Mouse (Mus musculus) neural tube, embryonic 10.5 days (tissue): ENCODE results near the gene Tmprss5.
A peak's percentile ranks its signal among the peaks of the same experiment; 100 is the strongest.

Experiments
- DNase-seq: peaks from one replicate; pipeline ENCODE4 v3.0.0-alpha.2; 2017; ENCODE audit warnings: low spot score; ENCODE audit errors: extremely low spot score

Tmprss5 gene

GRCm38 (mm10) chr9:49081107-49081506, at the start of gene Tmprss5:
Tmprss5 (plus strand) TSS chr9:49081260.
- no peak for DNase-seq

- DNase-seq = no peak
These were observed 46.3 kb upstream of the Tmprss5 start for GRCm38 (mm10) chr9:49034764-49035163.

GRCm38 (mm10) chr9:49050901-49051300, 30.2 kb upstream of the Tmprss5 start:
- no peak for DNase-seq

GRCm38 (mm10) chr9:49051349-49051748, 29.7 kb upstream of the Tmprss5 start:
- DNase-seq = peak; percentile 28

DNA sequence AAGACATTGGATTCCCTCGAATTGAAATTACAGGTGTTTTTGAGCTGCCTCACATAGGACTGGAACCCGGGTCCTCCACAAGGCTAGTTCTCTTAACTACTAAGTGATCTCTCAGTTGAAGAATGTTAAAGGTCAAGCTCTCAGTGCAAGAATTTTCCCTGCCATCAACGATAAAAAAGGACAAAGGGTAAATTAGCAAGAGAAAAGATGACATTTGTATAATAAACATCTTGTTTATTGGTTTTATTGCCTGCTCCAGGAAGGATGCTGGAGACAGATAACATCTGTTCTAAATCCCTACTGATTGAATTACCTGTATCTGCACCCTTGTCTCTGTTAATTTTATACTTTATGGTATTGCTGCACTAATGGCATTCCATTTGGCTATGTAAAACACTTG, 27.0 kb upstream of the Tmprss5 start:
- no peak for DNase-seq

- DNase-seq = peak; percentile 93
These were observed 25.5 kb upstream of the Tmprss5 start, which contains the start of gene Zw10 for GRCm38 (mm10) chr9:49055333-49056205. Zw10 (plus strand) TSS chr9:49055613.

DNA sequence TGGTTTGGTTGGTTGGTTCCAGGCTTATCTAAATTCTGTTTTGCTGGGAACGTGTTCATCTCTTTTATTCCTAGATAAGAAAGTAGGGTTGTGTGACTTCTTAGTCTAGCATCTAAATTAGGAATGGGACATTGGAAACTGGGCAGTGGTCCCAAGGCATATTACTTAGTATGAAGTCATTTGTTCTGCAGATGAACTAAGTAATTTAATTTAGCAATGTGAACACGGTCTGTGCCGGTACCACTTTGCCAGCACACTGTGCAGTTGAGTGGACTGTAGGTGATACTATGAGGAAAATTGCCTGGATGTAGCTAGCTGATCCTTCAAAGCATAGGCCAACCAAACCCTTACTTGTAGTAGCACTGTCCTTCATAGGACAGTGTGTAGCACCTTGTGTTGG, 4.2 kb upstream of the Tmprss5 start:
- no peak for DNase-seq

GRCm38 (mm10) chr9:49081561-49081960, 501 bp downstream of the Tmprss5 start:
- DNase-seq = peak; percentile 72

DNA sequence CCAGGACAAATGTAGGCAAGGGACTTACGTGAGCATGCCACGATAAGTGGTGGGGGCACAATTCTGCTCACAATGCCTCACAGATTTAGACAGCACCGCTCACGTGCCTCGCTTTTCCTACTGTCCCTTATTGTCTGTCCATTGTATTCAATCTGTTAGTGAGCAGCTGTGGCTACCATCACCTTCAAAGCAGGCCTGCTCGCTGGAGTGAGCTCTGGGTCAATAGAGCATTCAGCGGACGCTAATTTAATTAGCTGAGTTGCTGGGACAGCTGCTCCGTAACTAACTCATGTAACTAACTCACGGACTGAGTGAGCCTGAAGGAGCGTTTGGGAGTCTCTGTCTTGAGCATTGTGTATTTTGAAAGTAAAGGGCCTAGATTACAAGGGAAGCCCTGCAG, 6.3 kb downstream of the Tmprss5 start:
- DNase-seq = no peak

DNA sequence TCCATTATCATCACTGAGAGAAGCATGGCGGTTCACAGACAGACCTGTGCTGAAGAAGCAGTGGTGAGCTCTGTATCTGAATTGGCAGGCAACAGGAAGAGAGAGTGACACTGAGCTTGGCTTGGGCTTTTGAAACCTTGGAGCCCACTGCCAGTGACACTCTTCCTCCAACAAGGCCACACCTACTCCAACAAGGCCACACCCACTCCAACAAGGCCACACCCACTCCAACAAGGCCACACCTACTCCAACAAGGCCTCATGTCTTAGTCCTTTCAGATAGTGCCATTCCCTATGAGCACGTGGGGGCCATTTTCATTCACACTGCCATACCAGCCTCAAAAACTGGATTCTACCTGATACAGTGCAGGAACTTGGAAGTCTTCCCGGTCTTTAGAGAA, 17.8 kb downstream of the Tmprss5 start:
- no peak for DNase-seq

DNA sequence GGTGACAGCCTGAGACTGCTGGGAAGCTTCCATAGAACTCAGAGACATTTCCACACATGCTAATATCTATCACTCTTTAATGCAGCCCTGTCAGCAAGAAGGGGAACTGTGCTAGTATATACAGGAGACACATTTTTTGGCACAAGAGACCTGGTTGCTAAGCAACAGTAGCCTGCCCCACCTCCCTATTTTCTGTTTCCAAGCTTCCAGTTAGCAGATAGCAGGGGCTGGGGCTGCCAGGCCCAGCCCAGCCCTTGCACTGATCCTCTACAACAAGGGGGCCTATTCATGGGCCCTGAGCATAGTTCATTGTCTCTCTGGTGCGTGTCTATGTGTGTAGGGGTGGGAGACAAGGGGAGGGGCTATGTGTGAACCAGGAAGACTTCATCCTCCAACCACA, 21.3 kb downstream of the Tmprss5 start:
- DNase-seq = no peak

GRCm38 (mm10) chr9:49109101-49109500, 28.0 kb downstream of the Tmprss5 start:
- no peak for DNase-seq

- DNase-seq = no peak
These were observed 29.6 kb downstream of the Tmprss5 start for GRCm38 (mm10) chr9:49110476-49111220.

DNA sequence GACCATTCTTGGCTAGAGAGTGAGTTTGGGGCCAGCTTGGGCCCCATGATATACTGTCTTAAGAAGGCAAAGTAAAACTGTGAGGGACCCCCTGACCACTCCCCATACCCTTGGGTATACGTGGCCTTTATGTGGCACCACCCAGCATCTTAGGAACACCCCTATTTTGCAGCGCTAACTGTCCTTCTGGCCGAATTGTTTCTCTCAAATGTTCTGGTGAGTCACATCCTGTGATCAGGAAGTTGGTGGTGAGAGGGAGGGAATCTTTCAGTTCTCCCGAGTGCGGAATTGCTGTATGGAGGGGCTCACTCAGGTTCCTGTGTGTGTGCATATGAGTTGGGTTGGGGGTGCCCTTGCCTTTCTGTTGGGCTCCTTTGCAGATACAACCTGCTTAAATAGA, 30.2 kb downstream of the Tmprss5 start:
- DNase-seq = no peak

DNA sequence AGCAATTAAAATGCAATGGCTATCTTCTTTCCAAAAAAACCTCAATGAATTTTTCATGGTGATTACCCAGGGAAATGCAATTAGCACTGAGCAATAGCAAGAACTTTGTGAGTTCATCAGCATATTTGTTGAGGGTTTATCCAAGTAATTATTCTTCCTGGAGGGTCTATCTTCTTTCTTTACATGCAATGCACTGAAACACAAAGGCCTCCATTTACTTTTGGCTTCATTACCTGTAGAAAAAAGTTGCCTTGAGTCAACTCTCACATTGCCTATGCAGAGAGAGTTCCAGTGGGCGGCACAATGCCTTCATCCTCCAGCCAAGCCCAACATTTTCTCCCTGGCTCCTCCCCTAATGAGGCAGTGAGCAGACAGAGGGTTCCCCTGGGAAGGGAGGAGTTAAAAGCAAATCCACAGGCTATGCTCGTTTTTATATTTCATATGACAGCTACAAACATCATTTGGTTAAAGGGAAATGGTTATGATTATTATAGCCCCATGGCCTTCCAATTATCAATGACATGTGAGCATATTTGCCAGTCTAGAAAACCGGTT, 37.3 kb downstream of the Tmprss5 start:
- DNase-seq = no peak

GRCm38 (mm10) chr9:49119759-49120158, 38.7 kb downstream of the Tmprss5 start:
- DNase-seq = no peak

GRCm38 (mm10) chr9:49125706-49126105, 44.6 kb downstream of the Tmprss5 start:
- no peak for DNase-seq

DNA sequence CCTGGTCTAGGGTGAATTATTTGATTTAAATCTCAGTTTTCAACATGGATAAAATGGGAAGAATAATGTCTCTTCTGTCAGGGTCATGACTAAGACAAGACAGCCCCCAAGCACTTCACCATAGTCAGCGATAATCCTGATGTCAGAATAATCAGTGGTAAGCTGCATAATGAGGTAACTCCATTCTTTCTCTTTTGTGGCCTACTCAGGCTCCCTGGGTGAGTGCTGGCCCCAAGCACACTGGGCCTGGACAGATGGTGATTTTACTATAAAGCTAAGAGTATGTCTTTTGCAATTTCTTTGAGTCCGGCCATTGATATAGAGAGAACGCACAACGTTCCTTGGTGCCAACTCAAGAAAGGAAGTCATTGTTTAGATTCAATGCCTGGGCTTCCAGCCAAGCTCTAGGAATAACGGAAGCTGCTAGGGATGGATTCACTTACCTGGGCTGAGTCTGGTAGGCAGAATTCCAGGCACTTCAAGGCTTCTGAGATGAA, 49.5 kb downstream of the Tmprss5 start:
- no peak for DNase-seq

DNA sequence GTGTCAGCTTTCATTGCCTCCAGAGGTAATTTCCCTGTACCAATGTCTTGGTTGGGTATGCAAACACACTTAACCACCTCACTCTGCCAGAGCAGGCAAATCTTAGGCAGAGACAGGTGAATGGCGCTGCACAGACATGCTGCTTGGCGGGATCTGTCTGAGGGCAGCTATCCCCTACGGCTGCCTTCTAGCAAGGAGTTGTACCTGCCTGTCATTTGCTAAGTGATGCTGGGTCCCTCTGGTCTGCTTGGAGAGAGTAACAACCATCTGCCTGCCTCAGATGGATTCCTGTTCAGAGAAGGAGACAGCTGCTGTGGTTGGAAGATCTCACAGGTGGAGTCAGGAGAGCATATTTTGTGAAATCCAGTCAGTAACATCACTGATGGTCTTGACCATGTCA, 62.8 kb downstream of the Tmprss5 start:
- DNase-seq = no peak

GRCm38 (mm10) chr9:49145776-49146175, 64.7 kb downstream of the Tmprss5 start:
- no peak for DNase-seq

GRCm38 (mm10) chr9:49147031-49147430, 66.0 kb downstream of the Tmprss5 start:
- DNase-seq = no peak
